Mouse (Mus musculus) bone marrow, adult 2 months (tissue): ENCODE measurements around the gene Gbp5.
A peak's percentile ranks its signal among the peaks of the same experiment; 100 is the strongest.

ENCODE experiments used
- CTCF ChIP-seq: fragments of 200-500 bp; IDR thresholded peaks from 2 replicates; pipeline ENCODE4 v1.5.1; 2011; ENCODE audit warnings: low read length, control low read depth; ENCODE audit not compliant: control insufficient read depth, insufficient read depth
- POLR2A ChIP-seq: fragments of 200-500 bp; IDR thresholded peaks from 2 replicates; pipeline ENCODE4 v1.6.1; 2011; ENCODE audit warnings: low read depth, mild to moderate bottlenecking, control low read depth, low read length, borderline replicate concordance; ENCODE audit not compliant: control insufficient read depth

- TF ChIP-seq POLR2A, result no peak
- TF ChIP-seq CTCF, result peak; percentile 81
Observed at GRCm38 (mm10) chr3:142490465-142490864, 3.3 kb upstream of the Gbp5 start.
